Mouse (Mus musculus): ENCODE measurements around the gene Trappc1.

- TF ChIP-seq EP300 (optimal IDR thresholded peaks at IDR 0.05) (no peak), CTCF (IDR thresholded peaks at IDR 0.05; ENCODE audit: low read depth) (peak; percentile 20; the same call in 1 of the 2 replicates)
These were observed 41.1 kb downstream of the Trappc1 start for GRCm38 (mm10) chr11:69364910-69365309.

All from stomach, postnatal 0 days (tissue).